Mouse (Mus musculus) cortical plate, adult 2 months (tissue): Measurements from ENCODE around the gene Bpifb9b.
"Not testable (repeated sequence)": the region's sequence is repeated elsewhere in the genome, so short reads cannot be mapped to it uniquely, and the experiment has no call there.

Experiments used
- CTCF ChIP-seq: fragments of 200-500 bp; IDR thresholded peaks from 2 replicates; pipeline ENCODE4 v1.5.1; 2011; ENCODE audit warnings: mild to moderate bottlenecking, control low read depth, low read length; ENCODE audit not compliant: insufficient read depth; ENCODE audit errors: extremely low read depth
- POLR2A ChIP-seq: fragments of 200-500 bp; IDR thresholded peaks from 2 replicates; pipeline ENCODE4 v1.6.1; 2011; ENCODE audit warnings: mild to moderate bottlenecking, low read length, control low read depth; ENCODE audit not compliant: insufficient read depth; ENCODE audit errors: extremely low read depth

DNA sequence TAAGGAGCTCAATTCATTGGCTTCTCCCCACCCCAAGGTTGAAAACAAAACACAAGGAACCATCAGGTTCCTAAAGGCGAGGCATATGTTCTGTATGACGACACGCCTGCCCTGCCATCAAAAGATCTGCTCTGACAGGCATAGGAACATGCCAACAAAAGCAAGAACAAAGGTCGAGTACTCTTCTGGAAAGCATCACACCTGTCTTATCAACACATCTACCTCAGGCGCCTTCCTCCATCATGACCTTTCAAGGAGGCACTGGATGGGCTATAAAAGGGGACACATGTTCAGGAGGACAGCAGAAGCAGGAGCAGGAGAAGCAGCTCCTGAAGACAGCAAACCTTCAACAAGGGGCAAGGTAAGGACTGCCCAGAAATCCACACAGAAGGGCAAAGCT lies 49.5 kb upstream of the Bpifb9b start, which contains the start of gene Bpifb9a:
- not testable (repeated sequence) for TF ChIP-seq CTCF, POLR2A
